Mouse (Mus musculus): Measurements from ENCODE around the gene Fgd2. TPM values are rescaled to one million over a fixed set of nuclear protein-coding genes. Genes with fewer than 3 reads are reported as not detected.
"Not testable (repeated sequence)": the region's sequence is repeated elsewhere in the genome, so short reads cannot be mapped to it uniquely, and the experiment has no call there.

Fgd2 gene
- polyA plus RNA-seq, 1 experiment from 2014 or later, result 5.9 TPM

DNA sequence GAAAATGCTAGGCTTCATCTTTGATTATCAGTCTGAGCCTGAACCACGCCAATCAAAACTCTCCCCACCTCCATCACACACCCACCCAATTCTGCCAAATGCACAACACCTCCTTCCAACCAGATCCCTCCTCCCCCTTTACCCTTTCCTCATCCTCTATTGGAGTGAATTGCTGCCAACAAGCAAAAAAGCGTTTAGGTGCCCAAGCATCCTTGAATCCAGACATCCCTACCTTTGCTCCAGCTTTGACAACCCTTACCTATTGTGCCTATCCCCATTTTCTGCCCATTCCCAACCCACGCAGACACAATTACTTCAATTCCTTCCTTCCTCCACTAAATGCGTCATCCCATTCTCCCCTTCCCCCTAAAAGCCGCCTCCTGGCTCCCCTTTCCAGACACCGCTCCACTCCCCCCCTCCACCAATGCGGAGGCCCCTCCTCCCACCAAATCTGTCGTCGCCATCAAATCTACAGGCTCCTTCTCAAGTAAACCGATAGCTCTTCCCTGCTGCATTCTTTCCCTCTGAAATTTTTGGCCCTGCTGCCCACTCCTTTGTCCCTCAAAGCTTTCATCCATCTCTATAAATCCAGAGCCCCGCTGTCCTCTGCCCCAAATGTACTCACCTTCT, 14.1 kb upstream of the Fgd2 start:
- DNase-seq (ENCODE audit: low spot score) (peak; percentile 49), ATAC-seq (ENCODE audit: low FRiP score, low TSS enrichment) (no peak)
- TF ChIP-seq CTCF (IDR thresholded peaks at IDR 0.05; ENCODE audit: low read depth), result no peak
- no peak for TF ChIP-seq EP300 (optimal IDR thresholded peaks at IDR 0.05)
- Histone ChIP-seq H3K9ac (ENCODE audit: low read length) (peak overlapping the region; percentile 93), H3K36me3 (ENCODE audit: control insufficient read depth, insufficient read depth, low read length) (no peaks in the 10 kb centered on the region), H3K27me3 (ENCODE audit: control insufficient read depth, insufficient read depth, low read length) (no peaks in the 10 kb centered on the region), H3K27ac (replicated peaks) (peak overlapping the region; percentile 95), H3K4me1 (replicated peaks; ENCODE audit: control insufficient read depth, insufficient read depth) (peaks cover 2% of the 10 kb centered on the region; the same call in 1 of the 2 replicates), H3K4me3 (ENCODE audit: low read depth, low read length) (peak overlapping the region; percentile 93), H3K4me2 (replicated peaks; ENCODE audit: low read depth) (peak overlapping the region; percentile 68), H3K9me3 (ENCODE audit: control insufficient read depth, low read length) (no peaks in the 10 kb centered on the region)
- WGBS, result 5% methylated on average over 11 of the region's 11 CpGs

DNA sequence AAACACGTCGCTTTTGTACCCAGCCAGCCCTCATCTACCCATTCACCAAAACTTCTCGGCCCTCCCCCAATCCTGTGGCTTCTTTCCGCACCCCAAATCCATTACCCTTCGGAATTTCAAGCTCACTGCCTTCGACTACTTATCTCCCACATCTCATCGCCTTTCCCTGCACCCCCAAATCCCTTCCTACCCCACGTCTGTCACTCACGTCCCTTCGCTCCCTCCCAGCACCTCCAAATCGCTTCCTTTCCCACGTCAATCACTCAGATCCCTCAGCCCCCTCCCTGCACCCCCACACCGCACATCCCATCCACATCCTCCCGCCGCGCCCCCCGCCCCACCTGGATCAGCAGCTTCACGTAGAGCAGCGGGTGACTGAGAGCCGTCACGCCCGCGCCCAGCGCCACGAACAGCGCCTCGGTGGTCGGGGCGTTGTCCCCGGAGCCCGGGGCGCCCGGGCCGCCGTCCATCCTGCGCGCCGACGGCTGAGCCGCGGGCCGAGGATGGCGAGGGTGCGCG, 13.5 kb upstream of the Fgd2 start:
- H3K4me2 ChIP-seq (replicated peaks; ENCODE audit: low read depth), result peak overlapping the region; percentile 68
- peak; percentile 41 for ATAC-seq (ENCODE audit: low FRiP score, low TSS enrichment)
- no peaks in the 10 kb centered on the region for H3K36me3 ChIP-seq (ENCODE audit: control insufficient read depth, insufficient read depth, low read length)
- H3K4me3 ChIP-seq (ENCODE audit: low read depth, low read length), result peak overlapping the region; percentile 93
- WGBS, result under 1% methylated on average over 42 of the region's 45 CpGs
- peak overlapping the region; percentile 93 for H3K9ac ChIP-seq (ENCODE audit: low read length)
- no peaks in the 10 kb centered on the region for H3K9me3 ChIP-seq (ENCODE audit: control insufficient read depth, low read length)
- TF ChIP-seq EP300 (optimal IDR thresholded peaks at IDR 0.05) (no peak), CTCF (IDR thresholded peaks at IDR 0.05; ENCODE audit: low read depth) (no peak)
- no peaks in the 10 kb centered on the region for H3K27me3 ChIP-seq (ENCODE audit: control insufficient read depth, insufficient read depth, low read length)
- peak overlapping the region; percentile 95 for H3K27ac ChIP-seq (replicated peaks)
- no peak for DNase-seq (ENCODE audit: low spot score)
- H3K4me1 ChIP-seq (replicated peaks; ENCODE audit: control insufficient read depth, insufficient read depth), result no peaks in the 10 kb centered on the region; the same call in 1 of the 2 replicates

DNA sequence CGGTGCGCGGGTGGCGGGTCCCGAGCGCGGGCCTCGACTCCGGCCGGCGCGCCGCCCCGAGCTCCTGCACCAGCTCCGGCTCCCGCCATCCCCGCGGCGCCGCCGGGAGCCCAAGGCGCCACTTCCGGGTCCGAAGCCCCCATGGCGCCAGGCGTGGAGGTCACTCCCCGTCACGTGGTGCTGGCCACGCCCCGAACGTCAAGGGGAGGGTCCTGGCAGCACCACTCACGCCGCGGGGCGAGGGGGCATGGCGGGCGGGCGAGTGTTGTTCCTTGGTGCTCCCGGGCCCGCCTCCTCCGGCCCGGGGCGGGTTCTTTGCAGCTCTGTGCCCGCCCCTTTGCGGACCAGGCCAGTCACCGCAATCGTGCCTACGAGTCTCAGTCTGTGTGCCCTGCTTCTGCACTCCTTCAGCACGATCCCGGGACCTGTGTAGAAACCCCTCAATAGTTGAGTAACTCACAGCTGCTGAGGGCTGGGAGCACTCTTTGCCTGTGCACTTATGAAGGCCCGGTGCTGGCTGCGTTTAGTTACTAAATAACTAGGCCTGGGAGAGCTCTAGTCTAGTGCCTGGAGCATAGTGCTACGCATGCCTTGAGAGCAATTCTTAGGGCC, 13.0 kb upstream of the Fgd2 start, which contains the start of gene Mtch1:
TSS of gene Mtch1 (minus strand) at position 290 of the 612 bp plus-strand sequence.
- no peaks in the 10 kb centered on the region; the same call in 1 of the 2 replicates for H3K4me1 ChIP-seq (replicated peaks; ENCODE audit: control insufficient read depth, insufficient read depth)
- H3K9ac ChIP-seq (ENCODE audit: low read length), result peak within 1 kb of the TSS; percentile 93
- DNase-seq (ENCODE audit: low spot score) (peak; percentile 100), ATAC-seq (ENCODE audit: low FRiP score, low TSS enrichment) (peak; percentile 97)
- no peaks in the 10 kb centered on the region for H3K9me3 ChIP-seq (ENCODE audit: control insufficient read depth, low read length)
- peak within 1 kb of the TSS; percentile 95 for H3K27ac ChIP-seq (replicated peaks)
- H3K36me3 ChIP-seq (ENCODE audit: control insufficient read depth, insufficient read depth, low read length), result no peaks in the 10 kb centered on the region
- 2% methylated on average over 40 of the region's 53 CpGs for WGBS
- H3K27me3 ChIP-seq (ENCODE audit: control insufficient read depth, insufficient read depth, low read length), result no peaks in the 10 kb centered on the region
- TF ChIP-seq EP300 (optimal IDR thresholded peaks at IDR 0.05) (no peak), CTCF (IDR thresholded peaks at IDR 0.05; ENCODE audit: low read depth) (peak; percentile 14; the same call in 1 of the 2 replicates)
- H3K4me3 ChIP-seq (ENCODE audit: low read depth, low read length), result peak within 1 kb of the TSS; percentile 93
- H3K4me2 ChIP-seq (replicated peaks; ENCODE audit: low read depth), result peak within 1 kb of the TSS; percentile 68

DNA sequence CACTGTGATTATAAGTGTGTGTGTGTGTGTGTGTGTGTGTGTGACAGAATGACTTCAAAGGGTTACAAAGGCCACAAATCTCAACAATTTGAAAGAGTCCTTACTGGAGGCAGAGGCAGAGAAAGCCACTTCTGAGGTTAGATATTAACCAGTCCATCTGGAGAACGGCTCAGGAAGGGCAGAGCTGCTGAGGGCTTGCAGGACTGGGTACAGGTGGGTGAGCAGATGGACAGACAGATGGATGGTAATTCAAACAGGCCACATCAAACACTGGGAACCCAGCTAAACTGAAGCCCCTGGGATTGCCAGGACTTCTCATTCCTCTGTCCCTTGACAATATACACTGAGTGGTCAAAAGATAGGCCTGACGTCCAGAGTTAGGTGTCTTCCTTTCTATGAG, 11.7 kb upstream of the Fgd2 start:
- no peaks in the 10 kb centered on the region for H3K27me3 ChIP-seq (ENCODE audit: control insufficient read depth, insufficient read depth, low read length)
- no peak overlapping the region for H3K9ac ChIP-seq (ENCODE audit: low read length)
- DNase-seq (ENCODE audit: low spot score) (no peak), ATAC-seq (ENCODE audit: low FRiP score, low TSS enrichment) (no peak)
- no peaks in the 10 kb centered on the region for H3K9me3 ChIP-seq (ENCODE audit: control insufficient read depth, low read length)
- WGBS, result 79% methylated on average over 2 of the region's 2 CpGs
- H3K36me3 ChIP-seq (ENCODE audit: control insufficient read depth, insufficient read depth, low read length), result no peaks in the 10 kb centered on the region
- H3K4me1 ChIP-seq (replicated peaks; ENCODE audit: control insufficient read depth, insufficient read depth), result no peaks in the 10 kb centered on the region
- H3K4me2 ChIP-seq (replicated peaks; ENCODE audit: low read depth), result no peak overlapping the region
- H3K4me3 ChIP-seq (ENCODE audit: low read depth, low read length), result no peak overlapping the region
- TF ChIP-seq EP300 (optimal IDR thresholded peaks at IDR 0.05) (no peak), CTCF (IDR thresholded peaks at IDR 0.05; ENCODE audit: low read depth) (no peak)
- no peak overlapping the region for H3K27ac ChIP-seq (replicated peaks)

DNA sequence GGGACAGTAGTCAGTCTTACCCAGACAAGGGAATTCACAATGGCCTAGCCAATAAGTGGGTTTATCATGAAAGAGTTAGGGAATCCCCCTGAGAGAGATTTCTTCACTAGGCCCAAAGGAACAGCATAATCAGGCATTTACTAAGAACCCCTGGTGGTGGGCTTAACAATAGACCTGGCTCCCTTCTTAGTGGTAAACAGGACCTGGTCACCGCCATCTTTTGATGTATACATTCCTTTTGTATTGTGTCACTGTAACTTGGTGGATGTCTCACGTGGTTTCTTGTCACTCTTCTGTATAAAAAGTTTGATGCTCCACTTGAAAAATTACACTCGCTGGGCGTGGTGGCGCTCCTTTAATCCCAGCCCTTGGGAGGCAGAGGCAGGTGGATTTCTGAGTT, 9.7 kb upstream of the Fgd2 start:
- H3K27me3 ChIP-seq (ENCODE audit: control insufficient read depth, insufficient read depth, low read length); H3K27ac ChIP-seq (replicated peaks); ATAC-seq (ENCODE audit: low FRiP score, low TSS enrichment); H3K4me1 ChIP-seq (replicated peaks; ENCODE audit: control insufficient read depth, insufficient read depth); H3K9me3 ChIP-seq (ENCODE audit: control insufficient read depth, low read length); H3K4me3 ChIP-seq (ENCODE audit: low read depth, low read length); DNase-seq (ENCODE audit: low spot score); H3K4me2 ChIP-seq (replicated peaks; ENCODE audit: low read depth); H3K36me3 ChIP-seq (ENCODE audit: control insufficient read depth, insufficient read depth, low read length); H3K9ac ChIP-seq (ENCODE audit: low read length): not testable (repeated sequence)
- WGBS, result 76% methylated on average over 5 of the region's 5 CpGs

DNA sequence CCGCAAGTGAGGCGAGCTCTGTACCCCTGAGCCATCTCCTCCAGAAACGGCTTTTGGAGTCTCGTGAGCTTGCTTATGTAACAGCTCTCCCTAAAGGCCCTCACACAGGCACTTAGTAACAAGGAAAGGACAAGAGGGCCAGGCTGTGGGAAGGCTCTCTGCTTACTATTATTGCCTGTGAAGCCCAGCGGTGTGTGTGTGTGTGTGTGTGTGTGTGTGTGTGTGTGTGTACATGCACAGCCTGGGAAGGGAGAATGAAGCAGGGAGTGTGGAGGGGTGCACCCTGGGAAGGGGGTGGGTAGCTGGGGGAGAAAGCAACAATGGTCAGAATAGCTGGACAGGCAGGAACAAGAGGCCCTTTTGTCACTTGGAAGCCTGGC, 5.3 kb upstream of the Fgd2 start:
- TF ChIP-seq CTCF (IDR thresholded peaks at IDR 0.05; ENCODE audit: low read depth) (no peak), EP300 (optimal IDR thresholded peaks at IDR 0.05) (no peak)
- H3K4me2 ChIP-seq (replicated peaks; ENCODE audit: low read depth), result no peak overlapping the region
- ATAC-seq (ENCODE audit: low FRiP score, low TSS enrichment) (peak; percentile 47), DNase-seq (ENCODE audit: low spot score) (peak; percentile 49)
- H3K36me3 ChIP-seq (ENCODE audit: control insufficient read depth, insufficient read depth, low read length), result no peaks in the 10 kb centered on the region
- peak overlapping the region; percentile 95 for H3K27ac ChIP-seq (replicated peaks)
- no peaks in the 10 kb centered on the region for H3K9me3 ChIP-seq (ENCODE audit: control insufficient read depth, low read length)
- peak overlapping the region; percentile 50; the same call in 1 of the 2 replicates for H3K9ac ChIP-seq (ENCODE audit: low read length)
- 21% methylated on average over 5 of the region's 5 CpGs for WGBS
- peaks cover 6% of the 10 kb centered on the region for H3K4me1 ChIP-seq (replicated peaks; ENCODE audit: control insufficient read depth, insufficient read depth)
- H3K4me3 ChIP-seq (ENCODE audit: low read depth, low read length), result no peak overlapping the region
- H3K27me3 ChIP-seq (ENCODE audit: control insufficient read depth, insufficient read depth, low read length), result no peaks in the 10 kb centered on the region

Measured in stomach, postnatal 0 days (tissue).